Mouse (Mus musculus): ENCODE data around the gene Lrrc3c.

GRCm38 (mm10) chr11:98646459-98646858 lies 48.4 kb downstream of the Lrrc3c start, which contains the start of gene Gsdma2:
- TF ChIP-seq CTCF (IDR thresholded peaks at IDR 0.05; ENCODE audit: extremely low read depth, insufficient read depth, insufficient read length, insufficient replicate concordance) (no peak), POLR2A (IDR thresholded peaks at IDR 0.05; ENCODE audit: low read depth, low read length) (no peak)
